Mouse (Mus musculus): Measurements from ENCODE around the gene E130114P18Rik.

E130114P18Rik gene

GRCm38 (mm10) chr4:97805896-97806808, 28.3 kb upstream of the E130114P18Rik start:
- intact Hi-C loops (cut with DNase I): no loop called here

GRCm38 (mm10) chr4:97805255-97805654, 27.4 kb upstream of the E130114P18Rik start:
- intact Hi-C loops (cut with DNase I): no loop called here

- intact Hi-C loops (cut with DNase I): no loop called here
These were observed 26.8 kb upstream of the E130114P18Rik start for GRCm38 (mm10) chr4:97804638-97805037.

- intact Hi-C loops (cut with DNase I): no loop called here
These were observed 25.9 kb upstream of the E130114P18Rik start for GRCm38 (mm10) chr4:97803791-97804190.

GRCm38 (mm10) chr4:97796505-97796904, 18.6 kb upstream of the E130114P18Rik start:
- intact Hi-C loops (cut with DNase I): no loop called here

- intact Hi-C loops (cut with DNase I): no loop called here
These were observed 18.1 kb upstream of the E130114P18Rik start for GRCm38 (mm10) chr4:97795957-97796356.

- intact Hi-C loops (cut with DNase I): no loop called here
These were observed 17.0 kb upstream of the E130114P18Rik start for GRCm38 (mm10) chr4:97794865-97795264.

- intact Hi-C loops (cut with DNase I): no loop called here
These were observed 16.1 kb upstream of the E130114P18Rik start for GRCm38 (mm10) chr4:97793931-97794330.

- intact Hi-C loops (cut with DNase I): no loop called here
These were observed 10.7 kb upstream of the E130114P18Rik start for GRCm38 (mm10) chr4:97788537-97788936.

- intact Hi-C loops (cut with DNase I): no loop called here
These were observed 9.6 kb upstream of the E130114P18Rik start for GRCm38 (mm10) chr4:97787515-97787914.

GRCm38 (mm10) chr4:97786571-97786970, 8.7 kb upstream of the E130114P18Rik start:
- intact Hi-C loops (cut with DNase I): no loop called here

- intact Hi-C loops (cut with DNase I): no loop called here
These were observed 7.8 kb upstream of the E130114P18Rik start for GRCm38 (mm10) chr4:97785547-97786271.

- intact Hi-C loops (cut with DNase I): loop anchor here (5.0 kb wide), 2 partner anchors 33 to 78 kb away; no protein-coding TSS in a partner anchor
These were observed 6.4 kb upstream of the E130114P18Rik start for GRCm38 (mm10) chr4:97784236-97784635.

- intact Hi-C loops (cut with DNase I): loop anchor here (5.0 kb wide), 2 partner anchors 34 to 79 kb away; no protein-coding TSS in a partner anchor
These were observed 5.4 kb upstream of the E130114P18Rik start for GRCm38 (mm10) chr4:97783073-97783879.

- intact Hi-C loops (cut with DNase I): loop anchor here (5.0 kb wide), 2 partner anchors 35 to 80 kb away; no protein-coding TSS in a partner anchor
These were observed 4.6 kb upstream of the E130114P18Rik start for GRCm38 (mm10) chr4:97782497-97782896.

- intact Hi-C loops (cut with DNase I): loop anchor here (5.0 kb wide), 2 partner anchors 35 to 80 kb away; no protein-coding TSS in a partner anchor
These were observed 4.2 kb upstream of the E130114P18Rik start for GRCm38 (mm10) chr4:97782069-97782468.

- intact Hi-C loops (cut with DNase I): loop anchor here (5.0 kb wide), 2 partner anchors 36 to 81 kb away; no protein-coding TSS in a partner anchor
These were observed 3.0 kb upstream of the E130114P18Rik start for GRCm38 (mm10) chr4:97780666-97781435.

GRCm38 (mm10) chr4:97780024-97780423, 2.1 kb upstream of the E130114P18Rik start:
- intact Hi-C loops (cut with DNase I): loop anchor here (5.0 kb wide), 2 partner anchors 37 to 82 kb away; no protein-coding TSS in a partner anchor

GRCm38 (mm10) chr4:97779003-97779930, 1.4 kb upstream of the E130114P18Rik start:
- intact Hi-C loops (cut with DNase I): loop anchor here (2.0 kb wide), 1 partner anchor 226 kb away; no protein-coding TSS in a partner anchor

All from adrenal gland (tissue).